Mouse (Mus musculus): ENCODE results near the gene Cep250. TPM values are rescaled to one million over a fixed set of nuclear protein-coding genes. Genes with fewer than 3 reads are reported as not detected.

Gene Cep250
- polyA plus RNA-seq, 1 experiment = 49.6 TPM

GRCm38 (mm10) chr2:155991863-155992321 is 35.6 kb downstream of the Cep250 start:
- H3K27ac ChIP-seq (ENCODE audit: insufficient read depth, low read depth, low read length) = no peak overlapping the region
- no peak overlapping the region for H3K4me3 ChIP-seq (ENCODE audit: insufficient read depth, low read length)
- H3K4me1 ChIP-seq (ENCODE audit: control insufficient read depth, insufficient read depth, low read length) = peaks cover 8% of the 10 kb centered on the region
- no peak for TF ChIP-seq CTCF (IDR thresholded peaks at IDR 0.05; ENCODE audit: low read depth, low read length)
- no peak for TF ChIP-seq POLR2A (IDR thresholded peaks at IDR 0.05; ENCODE audit: borderline replicate concordance, low read depth, low read length)

GRCm38 (mm10) chr2:156005393-156005792 is 49.1 kb downstream of the Cep250 start:
- H3K27ac ChIP-seq (ENCODE audit: insufficient read depth, low read depth, low read length) = no peak overlapping the region
- peak; percentile 18; the same call in 1 of the 2 replicates for TF ChIP-seq CTCF (IDR thresholded peaks at IDR 0.05; ENCODE audit: low read depth, low read length)
- TF ChIP-seq POLR2A (IDR thresholded peaks at IDR 0.05; ENCODE audit: borderline replicate concordance, low read depth, low read length) = no peak
- H3K4me3 ChIP-seq (ENCODE audit: insufficient read depth, low read length) = no peak overlapping the region
- H3K4me1 ChIP-seq (ENCODE audit: control insufficient read depth, insufficient read depth, low read length) = peaks cover 6% of the 10 kb centered on the region

GRCm38 (mm10) chr2:156007888-156008532 is 51.8 kb downstream of the Cep250 start, which contains the start of the genes 6430550D23Rik and Ergic3:
Gene 6430550D23Rik, minus strand, starts transcription at chr2:156007977.
Gene Ergic3, plus strand, starts transcription at chr2:156008045.
- TF ChIP-seq CTCF (IDR thresholded peaks at IDR 0.05; ENCODE audit: low read depth, low read length) = no peak
- no peak for TF ChIP-seq POLR2A (IDR thresholded peaks at IDR 0.05; ENCODE audit: borderline replicate concordance, low read depth, low read length)
- H3K4me1 ChIP-seq (ENCODE audit: control insufficient read depth, insufficient read depth, low read length) = peaks cover 6% of the 10 kb centered on the region
- H3K4me3 ChIP-seq (ENCODE audit: insufficient read depth, low read length) = peak within 1 kb of the TSS; percentile 79
- peak within 1 kb of the TSS; percentile 9; the same call in 1 of the 2 replicates for H3K27ac ChIP-seq (ENCODE audit: insufficient read depth, low read depth, low read length)

GRCm38 (mm10) chr2:156018106-156018505 is 61.8 kb downstream of the Cep250 start:
- Histone ChIP-seq H3K27ac (ENCODE audit: insufficient read depth, low read depth, low read length) (no peak overlapping the region), H3K4me3 (ENCODE audit: insufficient read depth, low read length) (no peak overlapping the region), H3K4me1 (ENCODE audit: control insufficient read depth, insufficient read depth, low read length) (no peaks in the 10 kb centered on the region)
- TF ChIP-seq POLR2A (IDR thresholded peaks at IDR 0.05; ENCODE audit: borderline replicate concordance, low read depth, low read length) (no peak), CTCF (IDR thresholded peaks at IDR 0.05; ENCODE audit: low read depth, low read length) (no peak)

GRCm38 (mm10) chr2:156021219-156021618 is 65.0 kb downstream of the Cep250 start:
- no peak overlapping the region for H3K27ac ChIP-seq (ENCODE audit: insufficient read depth, low read depth, low read length)
- TF ChIP-seq CTCF (IDR thresholded peaks at IDR 0.05; ENCODE audit: low read depth, low read length) (no peak), POLR2A (IDR thresholded peaks at IDR 0.05; ENCODE audit: borderline replicate concordance, low read depth, low read length) (no peak)

GRCm38 (mm10) chr2:156021765-156022164 is 65.5 kb downstream of the Cep250 start:
- Histone ChIP-seq H3K4me1 (ENCODE audit: control insufficient read depth, insufficient read depth, low read length) (no peaks in the 10 kb centered on the region), H3K4me3 (ENCODE audit: insufficient read depth, low read length) (no peak overlapping the region), H3K27ac (ENCODE audit: insufficient read depth, low read depth, low read length) (no peak overlapping the region)
- TF ChIP-seq POLR2A (IDR thresholded peaks at IDR 0.05; ENCODE audit: borderline replicate concordance, low read depth, low read length) = no peak
- no peak for TF ChIP-seq CTCF (IDR thresholded peaks at IDR 0.05; ENCODE audit: low read depth, low read length)

More at GRCm38 (mm10) chr2:156021219-156021618, 65.0 kb downstream of the Cep250 start:
- no peak overlapping the region for H3K4me3 ChIP-seq (ENCODE audit: insufficient read depth, low read length)
- H3K4me1 ChIP-seq (ENCODE audit: control insufficient read depth, insufficient read depth, low read length) = no peaks in the 10 kb centered on the region

GRCm38 (mm10) chr2:156025482-156025881 is 69.2 kb downstream of the Cep250 start:
- Histone ChIP-seq H3K27ac (ENCODE audit: insufficient read depth, low read depth, low read length) (no peak overlapping the region), H3K4me3 (ENCODE audit: insufficient read depth, low read length) (no peak overlapping the region), H3K4me1 (ENCODE audit: control insufficient read depth, insufficient read depth, low read length) (no peaks in the 10 kb centered on the region)
- TF ChIP-seq POLR2A (IDR thresholded peaks at IDR 0.05; ENCODE audit: borderline replicate concordance, low read depth, low read length) (no peak), CTCF (IDR thresholded peaks at IDR 0.05; ENCODE audit: low read depth, low read length) (no peak)

- no peak for TF ChIP-seq CTCF (IDR thresholded peaks at IDR 0.05; ENCODE audit: low read depth, low read length)
- no peak for TF ChIP-seq POLR2A (IDR thresholded peaks at IDR 0.05; ENCODE audit: borderline replicate concordance, low read depth, low read length)
- no peaks in the 10 kb centered on the region for H3K4me1 ChIP-seq (ENCODE audit: control insufficient read depth, insufficient read depth, low read length)
- no peak overlapping the region for H3K4me3 ChIP-seq (ENCODE audit: insufficient read depth, low read length)
- no peak overlapping the region for H3K27ac ChIP-seq (ENCODE audit: insufficient read depth, low read depth, low read length)
Observed at GRCm38 (mm10) chr2:156039390-156039789, 83.1 kb downstream of the Cep250 start.

- H3K27ac ChIP-seq (ENCODE audit: insufficient read depth, low read depth, low read length) = no peak overlapping the region
Observed at GRCm38 (mm10) chr2:156042903-156043302, 86.6 kb downstream of the Cep250 start.

GRCm38 (mm10) chr2:156047929-156048328 is 91.7 kb downstream of the Cep250 start:
- H3K4me3 ChIP-seq (ENCODE audit: insufficient read depth, low read length) = no peak overlapping the region

More at GRCm38 (mm10) chr2:156042903-156043302, 86.6 kb downstream of the Cep250 start:
- no peak for TF ChIP-seq CTCF (IDR thresholded peaks at IDR 0.05; ENCODE audit: low read depth, low read length)
- TF ChIP-seq POLR2A (IDR thresholded peaks at IDR 0.05; ENCODE audit: borderline replicate concordance, low read depth, low read length) = no peak
- Histone ChIP-seq H3K4me3 (ENCODE audit: insufficient read depth, low read length) (no peak overlapping the region), H3K4me1 (ENCODE audit: control insufficient read depth, insufficient read depth, low read length) (no peaks in the 10 kb centered on the region)

More at GRCm38 (mm10) chr2:156047929-156048328, 91.7 kb downstream of the Cep250 start:
- TF ChIP-seq POLR2A (IDR thresholded peaks at IDR 0.05; ENCODE audit: borderline replicate concordance, low read depth, low read length) (no peak), CTCF (IDR thresholded peaks at IDR 0.05; ENCODE audit: low read depth, low read length) (no peak)
- no peak overlapping the region for H3K27ac ChIP-seq (ENCODE audit: insufficient read depth, low read depth, low read length)
- H3K4me1 ChIP-seq (ENCODE audit: control insufficient read depth, insufficient read depth, low read length) = no peaks in the 10 kb centered on the region

Other genes starting within 250 kb of the Cep250 start
- 44.3 and 46.4 TPM in 2 replicates for gene Edem2, start 227.0 kb upstream of the Cep250 start, polyA plus RNA-seq (2012; ENCODE audit: insufficient read depth, insufficient read length, missing spikeins)
- gene Gm17581, start 220.6 kb upstream of the Cep250 start, polyA plus RNA-seq (2012; ENCODE audit: insufficient read depth, insufficient read length, missing spikeins) = not detected in 2 replicates
- 3.7 and 3.9 TPM in 2 replicates for gene Procr, start 205.3 kb upstream of the Cep250 start, polyA plus RNA-seq (2012; ENCODE audit: insufficient read depth, insufficient read length, missing spikeins)
- not detected in 2 replicates for gene Mmp24, start 181.1 kb upstream of the Cep250 start, polyA plus RNA-seq (2012; ENCODE audit: insufficient read depth, insufficient read length, missing spikeins)
- gene BC029722, start 137.0 kb upstream of the Cep250 start, polyA plus RNA-seq (2012; ENCODE audit: insufficient read depth, insufficient read length, missing spikeins) = 44.7 and 46.1 TPM in 2 replicates
- gene Eif6, start 129.5 kb upstream of the Cep250 start, polyA plus RNA-seq (2012; ENCODE audit: insufficient read depth, insufficient read length, missing spikeins) = 89.5 and 91.7 TPM in 2 replicates
- gene Fam83c, start 121.6 kb upstream of the Cep250 start, polyA plus RNA-seq (2012; ENCODE audit: insufficient read depth, insufficient read length, missing spikeins) = not detected in 2 replicates
- gene Uqcc1, start 26.1 kb upstream of the Cep250 start, polyA plus RNA-seq (2012; ENCODE audit: insufficient read depth, insufficient read length, missing spikeins) = 16.1 and 19.0 TPM in 2 replicates
- not detected in 2 replicates for gene Gm15557, start 15.7 kb upstream of the Cep250 start, polyA plus RNA-seq (2012; ENCODE audit: insufficient read depth, insufficient read length, missing spikeins)
- not detected in 2 replicates for gene Gdf5, start 11.1 kb upstream of the Cep250 start, polyA plus RNA-seq (2012; ENCODE audit: insufficient read depth, insufficient read length, missing spikeins)
- gene 6430550D23Rik, start 51.5 kb downstream of the Cep250 start, polyA plus RNA-seq (2012; ENCODE audit: insufficient read depth, insufficient read length, missing spikeins) = 2.4 and 2.5 TPM in 2 replicates
- 177 and 190 TPM in 2 replicates for gene Ergic3, start 51.6 kb downstream of the Cep250 start, polyA plus RNA-seq (2012; ENCODE audit: insufficient read depth, insufficient read length, missing spikeins)
- not detected in 2 replicates for gene Fer1l4, start 96.5 kb downstream of the Cep250 start, polyA plus RNA-seq (2012; ENCODE audit: insufficient read depth, insufficient read length, missing spikeins)
- 0.32 TPM in 1 of 2 replicates, not detected in the other for gene Spag4, start 108.7 kb downstream of the Cep250 start, polyA plus RNA-seq (2012; ENCODE audit: insufficient read depth, insufficient read length, missing spikeins)
- 36.0 and 40.9 TPM in 2 replicates for gene Cpne1, start 155.5 kb downstream of the Cep250 start, polyA plus RNA-seq (2012; ENCODE audit: insufficient read depth, insufficient read length, missing spikeins)
- gene Rbm12, start 155.5 kb downstream of the Cep250 start, polyA plus RNA-seq (2012; ENCODE audit: insufficient read depth, insufficient read length, missing spikeins) = 12.2 and 14.0 TPM in 2 replicates
- 9.0 and 12.0 TPM in 2 replicates for gene Gm28036, start 170.6 kb downstream of the Cep250 start, polyA plus RNA-seq (2012; ENCODE audit: insufficient read depth, insufficient read length, missing spikeins)
- gene Romo1, start 187.6 kb downstream of the Cep250 start, polyA plus RNA-seq (2012; ENCODE audit: insufficient read depth, insufficient read length, missing spikeins) = 115 and 116 TPM in 2 replicates
- 42.4 and 43.4 TPM in 2 replicates for gene Nfs1, start 187.7 kb downstream of the Cep250 start, polyA plus RNA-seq (2012; ENCODE audit: insufficient read depth, insufficient read length, missing spikeins)
- 472 and 516 TPM in 2 replicates for gene Rbm39, start 223.8 kb downstream of the Cep250 start, polyA plus RNA-seq (2012; ENCODE audit: insufficient read depth, insufficient read length, missing spikeins)
- 42.7 and 46.1 TPM in 2 replicates for gene Phf20, start 240.0 kb downstream of the Cep250 start, polyA plus RNA-seq (2012; ENCODE audit: insufficient read depth, insufficient read length, missing spikeins)